Mouse (Mus musculus): ENCODE measurements around the gene Mknk1. TPM values are rescaled to one million over a fixed set of nuclear protein-coding genes. Genes with fewer than 3 reads are reported as not detected.

Mknk1 gene
- 10 to 100 TPM; 36.3 to 44.5 TPM for total RNA-seq (2021)
- long read RNA-seq, experiment 1, transcript Mknk1-201 (13 exons, 2,543 nt), result major isoform, 10 of 29 reads
- long read RNA-seq, experiment 1, partial matches to known transcripts, result 5 of 29 reads
- long read RNA-seq, experiment 1, other reads (novel, unspliced or antisense), result 14 of 29 reads
- long read RNA-seq, experiment 2, transcript Mknk1-201 (13 exons, 2,543 nt), result major isoform, 8 of 16 reads
- long read RNA-seq, experiment 2, partial matches to known transcripts, result 0 of 16 reads
- long read RNA-seq, experiment 2, other reads (novel, unspliced or antisense), result 8 of 16 reads

DNA sequence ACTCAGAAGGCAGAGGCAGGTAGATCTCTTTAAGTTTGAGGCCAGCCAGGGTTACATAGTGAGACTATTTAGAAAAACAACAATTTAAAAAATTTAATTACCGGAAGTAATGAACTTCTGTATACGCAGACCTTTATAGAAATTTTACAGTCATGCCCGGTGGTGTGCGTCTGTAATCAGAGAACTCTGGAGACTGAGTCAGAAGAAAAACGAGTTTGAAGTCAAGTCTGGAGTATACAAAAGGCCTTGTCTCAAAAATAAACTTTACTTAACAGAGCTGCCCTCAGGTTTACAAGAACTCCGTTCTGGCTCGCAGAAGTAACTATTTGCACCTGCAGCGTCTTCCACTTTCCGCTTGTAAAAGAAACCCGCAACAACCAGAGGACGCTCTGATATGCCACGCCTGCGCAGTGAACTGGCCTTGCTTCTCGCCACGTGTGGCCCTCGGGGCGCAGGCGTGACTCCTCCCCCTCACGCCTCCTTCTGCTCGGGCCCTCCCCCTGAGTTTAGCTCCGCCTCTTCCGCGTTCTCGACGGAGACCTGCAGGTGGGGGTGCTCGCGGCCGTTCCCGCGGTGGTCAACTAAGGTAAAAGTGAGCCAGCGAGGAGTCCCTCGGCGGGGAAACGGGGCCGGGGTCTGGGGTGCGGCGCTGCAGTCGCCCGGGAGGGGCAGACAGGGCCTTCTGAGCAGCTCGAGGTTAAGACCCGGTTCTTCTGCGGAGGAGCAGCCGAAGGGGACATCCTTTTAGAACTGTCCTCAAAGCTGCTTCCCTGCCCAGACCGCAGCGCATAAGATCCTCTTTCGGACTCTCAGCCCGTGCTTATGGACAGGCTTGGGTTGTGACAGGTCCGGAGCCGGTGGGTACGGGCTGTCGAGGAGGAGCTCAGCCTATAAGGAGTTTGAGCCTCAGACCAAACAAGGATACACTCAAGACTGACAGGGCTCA is at the start of gene Mknk1:
TSS of gene Mknk1 (plus strand) at position 503 of the 946 bp plus-strand sequence.
- peak; percentile 94 to 96 for DNase-seq

DNA sequence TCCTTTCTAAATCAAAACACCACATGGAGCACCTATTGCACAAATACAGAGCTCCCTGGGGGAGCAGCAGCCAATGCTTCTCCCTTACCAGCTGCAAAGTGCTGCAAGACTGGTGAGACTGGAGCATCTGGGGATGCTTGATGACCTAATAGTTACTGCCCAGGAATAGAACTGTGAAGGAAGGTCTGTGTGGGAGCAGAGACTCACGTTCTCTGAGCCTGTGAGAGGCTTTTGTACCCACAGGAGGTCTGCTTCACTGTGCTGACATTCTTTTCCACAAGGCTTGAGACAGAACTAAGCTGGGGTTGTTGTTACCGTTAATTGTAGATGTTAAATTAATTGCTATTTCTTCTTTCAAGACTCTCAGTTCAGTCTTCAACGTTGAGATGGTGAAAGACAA is 48.1 kb upstream of the Mknk1 start:
- no peak for DNase-seq

DNA sequence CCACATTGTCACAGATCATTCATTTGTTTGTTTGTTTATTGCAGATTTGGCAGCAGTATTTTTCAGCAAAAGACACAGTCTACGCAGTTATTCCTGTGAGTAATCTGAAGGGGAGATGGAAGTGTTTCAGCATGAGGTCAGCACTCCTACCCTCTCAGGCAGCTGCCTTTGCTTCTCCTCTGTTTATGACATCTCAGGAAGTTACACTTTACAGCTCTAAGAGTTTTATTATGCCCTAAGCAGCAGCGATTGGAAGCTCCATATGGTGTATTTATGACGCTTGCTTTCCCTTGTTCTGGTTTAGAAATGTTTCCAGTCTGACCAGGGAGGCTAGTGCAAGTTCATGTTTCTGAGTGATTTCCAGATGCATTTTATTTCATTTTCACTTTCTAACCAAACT is 43.6 kb upstream of the Mknk1 start:
- no peak for DNase-seq

DNA sequence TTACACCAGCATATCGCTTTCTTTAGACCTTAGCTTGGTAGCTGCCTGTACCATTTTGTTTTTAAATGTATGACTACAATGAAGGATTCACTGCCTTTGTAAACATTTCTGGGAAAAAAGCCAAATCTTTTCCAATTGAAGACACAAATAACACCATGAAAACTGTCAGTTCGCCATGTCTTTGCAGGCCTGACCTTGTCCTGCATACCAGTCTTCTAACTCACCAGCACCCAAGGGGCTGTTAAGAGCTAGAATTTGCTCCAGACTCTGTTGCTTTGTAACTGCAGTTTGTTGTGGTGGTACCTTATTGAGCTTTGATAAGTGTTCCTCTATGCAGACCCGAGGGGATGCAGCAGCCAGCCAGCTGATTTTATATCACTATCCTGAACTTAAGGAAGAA is 39.0 kb upstream of the Mknk1 start:
- peak; percentile 52 to 65 for DNase-seq

DNA sequence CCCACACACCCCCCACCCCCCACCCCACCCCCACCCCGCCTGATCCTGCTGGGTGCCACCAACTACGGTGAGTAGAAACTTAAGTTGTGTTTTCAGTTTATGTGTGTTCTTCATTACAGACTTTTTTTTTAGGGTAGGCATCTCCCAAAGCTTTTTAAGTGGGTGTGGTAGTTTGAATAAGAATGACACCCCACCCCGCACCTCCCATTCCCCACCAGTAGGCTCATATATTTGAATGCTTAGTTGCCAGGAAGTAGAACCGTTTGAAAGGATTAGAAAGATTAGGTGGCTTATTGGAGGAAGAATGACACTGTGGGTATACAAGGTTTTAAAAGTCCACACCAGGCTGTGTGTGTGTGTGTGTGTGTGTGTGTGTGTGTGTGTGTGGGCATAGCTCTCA is 26.7 kb upstream of the Mknk1 start:
- no peak for DNase-seq

DNA sequence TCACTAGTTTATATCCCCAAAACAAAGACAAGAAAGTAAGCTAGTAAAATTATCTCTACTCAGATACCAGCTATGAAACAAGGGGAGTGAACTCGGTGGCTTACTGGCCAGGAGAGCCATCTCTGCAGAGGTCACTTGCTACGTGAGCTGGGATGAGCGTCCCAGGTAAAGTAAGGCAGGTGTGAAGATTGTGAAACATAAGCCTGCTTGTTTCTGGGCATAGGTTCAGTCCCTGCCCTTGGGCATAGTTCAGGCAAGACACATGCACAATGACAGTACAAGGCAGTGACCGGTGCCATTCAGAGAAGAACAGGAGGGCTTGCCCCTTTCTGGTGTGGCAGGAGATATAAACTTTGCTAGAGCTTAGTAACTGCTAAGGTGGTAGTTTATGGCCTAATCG is 23.4 kb upstream of the Mknk1 start:
- no peak for DNase-seq

DNA sequence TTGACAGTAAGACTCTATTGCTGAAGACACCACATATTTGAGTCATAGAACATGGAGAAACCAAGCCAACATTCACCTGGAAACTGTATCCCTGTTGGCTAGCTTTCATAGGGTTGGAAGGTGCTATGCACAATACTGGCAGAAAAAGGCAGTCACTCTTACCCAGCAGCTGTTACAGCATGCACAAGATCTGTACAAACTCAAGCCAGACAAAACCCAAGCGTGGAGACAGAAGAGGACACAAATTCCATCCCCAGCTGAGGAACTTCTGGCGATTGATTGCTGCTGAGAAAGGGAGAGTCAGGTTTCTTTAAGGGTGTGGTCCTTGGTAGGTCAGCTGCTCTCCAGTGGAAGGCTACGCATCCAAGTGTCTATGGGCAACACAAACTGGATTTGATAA is 18.8 kb upstream of the Mknk1 start:
- no peak for DNase-seq

DNA sequence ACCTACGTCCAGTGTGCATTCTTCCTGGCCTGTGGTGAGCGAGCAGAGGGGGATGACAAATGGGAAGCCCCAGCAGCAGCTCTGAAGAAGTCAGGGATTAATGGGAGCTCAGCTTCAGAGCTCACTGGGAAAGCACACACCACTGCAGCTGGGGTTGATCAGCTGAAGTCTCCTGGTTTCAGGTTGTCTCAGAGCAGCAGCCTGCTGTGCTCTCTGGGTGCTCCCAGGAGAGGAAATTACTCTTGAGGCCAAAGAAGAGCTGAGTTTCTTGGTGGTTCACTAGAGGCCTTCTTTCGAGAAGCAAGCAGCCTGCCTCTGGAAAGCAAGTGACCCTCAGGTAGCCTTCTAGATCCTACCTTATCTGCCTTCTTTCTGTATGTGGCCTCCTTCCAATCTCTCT is 18.1 kb upstream of the Mknk1 start:
- no peak for DNase-seq

DNA sequence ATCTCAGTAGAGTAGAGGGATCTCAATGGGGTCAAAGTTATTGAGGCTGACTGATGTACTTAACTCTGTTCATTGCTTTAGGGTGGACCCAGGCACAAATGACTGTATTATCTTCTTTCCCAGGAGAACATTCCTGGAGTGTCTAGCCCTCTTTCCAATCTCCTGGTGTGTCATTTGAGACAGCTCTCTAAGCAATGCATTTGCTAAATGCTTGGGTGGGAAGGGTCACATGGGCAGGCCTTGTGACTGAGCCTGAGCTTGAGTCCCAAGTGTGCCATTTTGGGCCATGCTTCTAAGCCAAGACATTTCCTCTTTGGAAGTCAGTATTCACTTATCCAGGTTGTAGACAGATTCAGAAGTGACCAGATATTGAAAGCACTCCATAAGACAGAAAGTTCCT is 17.6 kb upstream of the Mknk1 start:
- no peak for DNase-seq

DNA sequence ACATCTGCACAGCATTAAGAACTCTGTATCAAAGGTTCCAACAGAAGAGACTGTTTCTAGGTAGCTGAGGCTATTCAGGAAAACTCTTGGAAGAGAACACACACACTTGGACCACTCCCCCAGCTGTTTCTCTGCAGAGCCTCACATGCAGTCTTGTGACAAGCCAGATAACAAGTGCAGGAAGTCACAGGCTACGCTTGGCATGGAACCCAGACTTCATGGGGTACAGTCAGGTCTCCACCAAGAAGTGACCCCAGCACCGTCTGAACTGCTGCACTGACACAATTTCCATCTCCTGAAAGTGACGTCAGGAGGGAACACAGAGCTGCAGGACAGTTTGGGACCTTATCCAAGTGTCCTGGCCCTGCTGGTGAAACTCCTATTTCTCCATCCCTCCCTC is 17.1 kb upstream of the Mknk1 start:
- DNase-seq, result peak in 1 of 2 experiments; percentile 6

DNA sequence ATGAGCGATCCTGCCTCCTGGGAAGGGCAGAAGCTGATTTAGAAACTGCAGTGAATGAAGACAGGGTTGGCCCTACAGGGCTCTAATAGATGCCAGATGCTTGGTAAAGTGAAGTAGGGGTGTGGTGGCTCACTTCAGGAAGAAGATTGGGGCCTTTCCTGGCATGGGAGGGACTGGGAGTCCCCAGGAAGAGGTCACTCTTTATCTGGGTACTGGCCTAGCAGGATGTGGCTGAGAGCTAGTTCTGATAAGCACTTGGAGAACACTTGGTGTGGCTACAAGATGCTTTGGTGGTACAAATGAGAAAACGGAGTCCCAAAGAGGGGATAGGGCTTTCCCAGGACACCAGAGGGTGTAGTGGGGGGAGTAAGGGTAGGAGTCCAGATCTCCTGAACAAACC is 14.8 kb upstream of the Mknk1 start:
- DNase-seq, result no peak

DNA sequence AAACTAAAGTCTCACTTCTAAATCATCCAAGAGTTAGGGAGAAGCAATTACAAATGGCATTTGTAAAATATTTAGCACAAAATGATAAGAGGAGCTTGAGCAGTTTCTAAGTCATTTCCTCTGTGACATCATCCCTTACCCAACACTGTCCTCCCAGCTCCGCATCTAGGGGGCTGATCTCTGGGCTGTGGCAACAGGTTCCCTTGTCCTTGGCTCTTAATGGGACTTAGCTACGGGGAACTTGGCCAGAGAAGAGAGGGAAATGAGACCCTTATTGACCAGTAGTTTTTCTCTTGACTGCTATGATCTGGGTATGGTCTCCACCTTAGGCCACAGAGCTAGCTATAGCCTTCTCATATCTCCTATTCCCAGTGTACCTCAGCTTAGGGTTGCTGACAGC is 13.7 kb upstream of the Mknk1 start:
- DNase-seq, result no peak

DNA sequence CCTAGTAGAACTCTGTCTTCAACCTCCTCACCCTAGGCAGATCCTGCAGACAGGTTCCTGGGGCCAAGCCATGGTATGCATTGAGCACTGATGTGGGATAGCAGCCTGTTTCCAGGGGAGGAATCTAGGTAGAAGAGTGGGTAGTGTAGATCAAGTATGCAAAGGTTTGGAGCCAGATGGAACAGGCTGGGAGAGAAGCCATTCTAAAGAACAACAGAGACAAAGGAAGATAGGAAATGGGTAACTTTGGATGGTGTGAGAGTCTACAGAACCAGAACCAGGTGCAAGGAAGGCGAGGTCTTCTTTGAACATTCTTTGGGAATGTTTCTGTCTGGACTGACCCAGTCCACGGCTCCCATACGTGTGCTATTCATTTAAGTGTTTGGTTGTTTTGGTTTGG is 11.9 kb upstream of the Mknk1 start:
- DNase-seq, result no peak

DNA sequence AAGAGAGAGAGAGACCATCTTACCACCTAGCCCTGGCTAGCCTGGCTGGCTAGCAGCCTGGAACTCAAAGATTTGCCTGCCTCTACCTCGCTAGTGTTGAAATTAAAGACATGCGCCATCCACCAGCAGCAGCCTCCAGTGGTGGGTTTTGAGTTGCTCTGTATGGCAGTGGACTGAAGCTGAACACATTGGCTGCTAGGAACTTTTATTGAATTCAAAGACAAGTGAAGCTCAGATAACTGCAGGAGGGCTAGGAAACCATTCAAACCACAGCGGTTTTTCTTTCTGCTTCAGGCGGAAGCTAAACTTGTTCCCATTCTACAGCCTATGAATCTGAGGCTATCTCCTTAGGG is 11.5 kb upstream of the Mknk1 start:
- DNase-seq, result no peak

DNA sequence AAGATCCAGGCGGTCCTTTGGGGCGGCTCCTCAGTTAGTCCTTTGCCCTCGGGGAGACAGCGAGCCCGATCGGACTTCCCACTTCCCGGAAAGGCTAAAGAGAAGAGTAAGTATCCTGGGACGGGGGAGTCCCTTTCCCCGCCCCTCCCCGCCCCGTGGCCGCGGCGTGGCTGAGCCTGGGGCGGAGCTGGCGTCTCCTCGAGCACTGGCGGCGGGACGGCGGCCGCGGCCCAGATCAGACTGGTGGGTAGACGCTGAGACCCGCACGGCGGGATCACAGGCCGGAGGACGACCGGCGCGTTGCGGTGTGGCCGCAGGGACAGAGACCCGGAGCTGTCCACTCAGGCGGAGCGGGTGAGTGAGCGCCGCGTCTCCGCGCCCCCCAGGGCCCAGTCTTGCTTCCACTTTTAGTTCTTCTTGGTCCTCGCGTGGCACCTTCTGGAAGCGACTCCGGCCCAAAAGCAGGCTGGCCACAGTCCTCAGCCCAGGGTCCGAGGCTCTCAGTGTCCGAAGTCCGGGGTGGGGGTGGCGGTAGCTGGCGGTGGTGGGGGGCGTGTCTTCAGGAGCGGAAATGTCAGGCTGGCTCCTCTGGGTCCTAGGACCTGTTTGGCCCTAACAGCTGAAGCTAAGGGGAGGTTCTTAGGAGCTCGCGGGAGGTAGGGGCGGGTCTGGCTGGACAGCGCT is 11.0 kb upstream of the Mknk1 start, which contains the start of gene Mob3c:
TSS of gene Mob3c (plus strand) at position 205 of the 684 bp plus-strand sequence.
- peak; percentile 91 to 95 for DNase-seq

DNA sequence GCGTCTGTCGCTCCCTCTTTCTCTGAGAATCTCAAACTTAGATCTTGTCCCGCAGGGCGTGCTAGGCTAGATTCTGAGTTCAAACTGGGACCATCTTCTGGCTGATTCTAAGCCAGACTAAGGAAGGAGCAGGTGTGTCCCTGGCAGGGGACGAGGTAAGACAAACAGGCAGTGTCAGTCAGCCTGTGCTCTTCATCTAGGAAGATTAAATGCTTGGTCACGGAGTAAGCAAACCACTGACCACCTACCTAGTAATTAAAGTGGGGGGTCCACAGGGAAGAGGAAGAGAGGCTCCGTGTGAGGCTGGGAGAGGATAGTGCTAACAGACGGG is 10.5 kb upstream of the Mknk1 start:
- no peak for DNase-seq

DNA sequence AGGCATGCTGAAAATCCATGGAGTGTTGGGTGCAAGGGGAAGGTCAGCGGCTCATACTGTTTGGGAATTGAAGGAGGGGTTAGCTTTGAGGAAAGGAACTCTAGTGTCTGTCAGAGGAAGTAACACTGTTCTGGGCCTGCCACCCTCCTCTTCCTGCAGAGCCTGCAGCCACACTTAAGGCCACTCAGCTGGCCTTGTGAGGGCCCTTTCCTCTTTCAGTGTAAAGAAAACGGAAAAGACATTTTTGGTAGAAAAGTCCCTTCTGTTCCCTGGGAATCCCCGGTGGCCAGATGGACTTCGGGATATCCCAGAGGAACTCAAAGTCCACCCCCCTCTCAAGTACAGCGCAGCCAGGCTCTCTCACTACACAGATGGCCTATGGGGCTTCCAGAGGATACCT is 8.5 kb upstream of the Mknk1 start:
- DNase-seq, result no peak

DNA sequence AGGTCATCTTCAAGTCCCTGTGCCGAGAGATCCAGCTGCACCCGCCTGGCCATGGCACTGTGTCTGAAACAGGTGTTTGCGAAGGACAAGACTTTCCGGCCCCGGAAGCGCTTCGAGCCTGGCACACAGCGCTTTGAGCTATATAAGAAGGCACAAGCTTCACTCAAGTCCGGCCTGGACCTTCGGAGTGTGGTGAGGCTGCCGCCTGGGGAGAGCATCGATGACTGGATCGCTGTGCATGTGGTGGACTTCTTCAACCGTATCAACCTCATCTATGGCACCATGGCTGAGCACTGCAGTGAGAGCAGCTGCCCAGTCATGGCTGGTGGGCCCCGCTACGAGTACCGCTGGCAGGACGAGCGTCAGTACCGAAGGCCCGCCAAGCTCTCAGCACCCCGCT is 7.8 kb upstream of the Mknk1 start:
- no peak for DNase-seq

DNA sequence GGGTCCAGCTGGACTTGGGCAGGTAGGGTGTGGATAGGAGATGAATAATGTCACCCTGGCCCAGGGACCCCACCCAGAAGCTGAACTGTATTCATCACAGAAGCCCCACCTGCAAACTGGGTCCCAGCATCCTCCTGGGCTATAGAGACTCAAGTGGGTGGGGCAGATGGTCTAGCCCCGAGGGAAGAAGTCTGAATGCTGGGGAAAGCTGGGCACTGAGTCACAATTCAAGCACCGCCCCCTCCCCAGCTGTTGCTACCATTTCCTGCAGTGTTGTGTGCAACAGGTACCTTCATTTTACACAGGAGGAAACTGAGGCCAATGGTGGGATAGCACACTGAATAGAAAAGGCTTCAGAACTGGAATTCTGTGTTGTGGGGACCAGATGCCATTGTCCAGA is 7.0 kb upstream of the Mknk1 start:
- no peak for DNase-seq

DNA sequence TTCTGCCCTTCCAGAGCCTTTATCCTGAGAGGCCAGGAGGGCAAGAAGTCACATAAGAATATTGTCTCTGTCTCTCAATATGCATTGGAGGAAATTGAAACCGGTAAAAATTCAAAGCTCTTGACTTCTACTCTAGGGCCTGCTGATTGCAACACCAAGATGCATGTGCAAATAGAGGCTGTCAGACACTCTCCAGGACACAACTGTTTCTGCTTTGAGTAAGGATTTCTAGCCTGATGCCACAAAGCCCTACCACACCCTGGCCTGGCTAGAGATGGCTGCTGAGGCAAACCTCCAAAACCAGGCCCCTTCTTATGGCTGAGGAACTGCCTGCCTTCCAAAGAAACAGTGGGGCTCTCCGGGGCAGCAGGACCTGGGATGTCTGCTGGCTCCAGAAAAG is 3.4 kb upstream of the Mknk1 start:
- no peak for DNase-seq

DNA sequence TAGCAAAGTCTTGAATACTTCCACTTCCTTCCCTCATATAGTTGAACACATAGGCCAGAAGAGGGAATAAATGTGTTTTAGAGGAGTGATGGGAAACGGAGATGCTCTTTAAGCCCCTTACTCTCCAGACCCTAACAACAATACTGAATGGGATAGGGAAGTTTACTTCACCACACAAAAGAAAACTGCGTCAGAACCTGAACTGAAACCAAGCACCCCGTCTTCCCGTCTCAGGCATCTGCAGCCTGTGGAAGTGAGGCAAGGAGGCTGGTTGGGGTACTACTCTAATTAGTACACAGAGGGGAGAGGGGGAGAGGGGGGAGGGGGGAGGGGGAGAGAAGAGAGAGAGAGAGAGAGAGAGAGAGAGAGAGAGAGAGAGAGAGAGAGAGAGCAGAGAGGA is 802 bp upstream of the Mknk1 start:
- no peak for DNase-seq

DNA sequence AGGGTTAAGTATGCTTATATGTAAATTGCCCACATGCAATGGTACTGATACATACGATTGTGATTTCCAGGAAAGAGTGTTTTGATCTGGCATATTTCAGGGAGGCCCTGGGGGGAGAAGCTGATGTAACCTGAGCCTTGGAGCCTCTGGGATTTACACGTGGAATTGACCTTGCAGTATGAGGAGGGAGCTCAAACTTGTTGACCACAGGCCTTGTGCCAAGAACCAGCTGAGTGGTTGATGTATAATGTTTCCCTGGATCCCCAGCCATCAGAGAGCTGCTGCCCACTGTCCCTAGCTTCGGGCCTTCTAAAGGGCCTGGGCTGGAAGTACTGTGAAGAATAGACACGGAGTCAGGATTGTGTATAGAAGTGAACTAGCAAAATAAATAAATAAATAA is 958 bp downstream of the Mknk1 start:
- peak in 1 of 2 experiments; percentile 27 for DNase-seq

DNA sequence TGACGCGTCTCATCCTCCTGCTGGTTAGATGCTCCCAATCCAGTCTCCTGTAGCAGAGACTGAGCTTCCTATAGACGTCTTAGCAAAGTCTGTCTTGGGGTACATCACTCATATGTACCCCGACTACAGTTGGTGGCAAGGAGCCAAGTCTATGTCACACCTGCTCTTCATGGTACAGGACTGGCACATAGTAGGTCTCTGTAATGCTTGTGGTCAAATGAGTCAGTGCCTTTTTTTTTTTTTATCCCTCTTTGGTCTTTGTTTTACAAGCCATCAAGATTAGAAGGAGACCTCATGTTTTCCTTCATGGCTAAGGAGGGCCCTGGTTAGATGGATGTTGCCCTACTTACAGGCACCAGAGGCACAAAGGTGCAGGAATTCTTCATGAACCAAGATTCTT is 1.8 kb downstream of the Mknk1 start:
- no peak for DNase-seq

Measured in adrenal gland, postnatal 36 days (tissue).